7 mouse cellular contexts compared by ENCODE assay signal in the genomic region with DNA sequence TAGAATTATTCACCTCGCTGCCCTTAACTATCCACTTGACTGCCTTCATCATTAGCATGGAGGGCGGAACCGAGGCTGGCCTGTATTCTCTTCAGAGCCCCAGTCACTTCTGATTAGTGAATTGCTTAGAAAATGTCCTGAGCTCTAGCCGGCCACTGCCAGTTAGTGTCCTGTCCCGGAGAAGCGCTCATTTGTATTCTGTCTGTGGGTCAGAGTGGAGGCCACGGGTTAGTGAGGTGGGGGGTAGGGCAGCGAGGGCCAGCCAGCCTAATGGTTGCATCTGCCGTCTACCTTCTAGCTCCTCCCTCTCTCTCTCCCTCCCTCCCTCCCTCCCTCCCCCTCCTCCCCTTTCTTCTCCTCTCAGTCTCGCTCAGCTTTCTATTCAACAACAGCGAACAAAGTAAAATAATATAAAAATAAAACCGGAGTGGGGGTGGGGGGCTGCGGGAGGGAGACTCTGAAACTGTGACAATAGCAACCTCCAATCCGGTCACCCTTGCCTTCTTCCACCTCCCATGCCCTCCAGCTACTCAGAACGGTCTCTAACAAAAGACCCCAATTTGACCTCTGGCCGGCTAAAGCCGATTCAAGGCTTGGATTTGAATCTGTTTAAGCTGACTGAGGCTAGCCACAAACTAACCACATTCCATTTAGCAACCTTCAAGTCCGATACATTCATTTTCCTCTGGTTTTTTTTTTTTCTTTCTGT.
A peak's percentile ranks its signal among the peaks of the same experiment; 100 is the strongest.
DNase-seq lines count a peak whose midpoint lies in the region; ATAC-seq lines count a peak whose summit lies in the region.

No protein-coding gene starts in this region.

- peak overlapping the region; percentile 30 for H3K4me3 ChIP-seq in embryonic facial prominence, embryonic 12.5 days
- peak overlapping the region; percentile 32 for H3K4me3 ChIP-seq in hindbrain, embryonic 16.5 days (ENCODE audit: low read length)
- peak overlapping the region; percentile 35 for H3K4me3 ChIP-seq in midbrain, embryonic 16.5 days (ENCODE audit: low read depth, low read length)

- H3K36me3 ChIP-seq in embryonic facial prominence, embryonic 12.5 days, result no peaks in the 10 kb centered on the region
- no peaks in the 10 kb centered on the region for H3K36me3 ChIP-seq in hindbrain, embryonic 16.5 days (ENCODE audit: control insufficient read depth, insufficient read depth, low read length)
- H3K36me3 ChIP-seq in midbrain, embryonic 16.5 days (ENCODE audit: control insufficient read depth, insufficient read depth, low read length), result no peaks in the 10 kb centered on the region

- no peak overlapping the region for H3K27ac ChIP-seq in embryonic facial prominence, embryonic 12.5 days
- peak overlapping the region; percentile 25; the same call in 1 of the 2 replicates for H3K27ac ChIP-seq in hindbrain, embryonic 16.5 days (ENCODE audit: low read depth, low read length)
- H3K27ac ChIP-seq in midbrain, embryonic 16.5 days (ENCODE audit: low read length), result peak overlapping the region; percentile 26; the same call in 1 of the 2 replicates

- peak; percentile 75 for ATAC-seq in embryonic facial prominence, embryonic 12.5 days (ENCODE audit: insufficient number of reproducible peaks, insufficient read depth, low FRiP score, low TSS enrichment)
- peak; percentile 89 for ATAC-seq in hindbrain, embryonic 16.5 days
- ATAC-seq in midbrain, embryonic 16.5 days, result peak; percentile 89

- no peaks in the 10 kb centered on the region for H3K9me3 ChIP-seq in embryonic facial prominence, embryonic 12.5 days
- no peaks in the 10 kb centered on the region for H3K9me3 ChIP-seq in hindbrain, embryonic 16.5 days (ENCODE audit: control insufficient read depth, low read length)
- H3K9me3 ChIP-seq in midbrain, embryonic 16.5 days (replicated peaks; ENCODE audit: control insufficient read depth, low read length, poor library complexity, severe bottlenecking), result no peaks in the 10 kb centered on the region

- H3K4me2 ChIP-seq in embryonic facial prominence, embryonic 12.5 days (replicated peaks), result peak overlapping the region; percentile 39
- H3K4me2 ChIP-seq in hindbrain, embryonic 16.5 days (ENCODE audit: low read length), result peak overlapping the region; percentile 71
- peak overlapping the region; percentile 63 for H3K4me2 ChIP-seq in midbrain, embryonic 16.5 days (ENCODE audit: low read length)

- under 1% methylated on average over 18 of the region's 18 CpGs for WGBS in embryonic facial prominence, embryonic 12.5 days
- WGBS in hindbrain, embryonic 16.5 days, result 2% methylated on average over 18 of the region's 18 CpGs
- WGBS in midbrain, embryonic 16.5 days, result 2% methylated on average over 18 of the region's 18 CpGs

- intact Hi-C loops in left cerebral cortex, postnatal 4 days (cut with DNase I), result loop anchor here (5.0 kb wide), 1 partner anchor 155 kb away; a partner anchor contains a TSS

- no peaks in the 10 kb centered on the region for H3K27me3 ChIP-seq in embryonic facial prominence, embryonic 12.5 days
- H3K27me3 ChIP-seq in hindbrain, embryonic 16.5 days (replicated peaks; ENCODE audit: control insufficient read depth, insufficient read depth, low read length), result no peaks in the 10 kb centered on the region
- no peaks in the 10 kb centered on the region for H3K27me3 ChIP-seq in midbrain, embryonic 16.5 days (ENCODE audit: control insufficient read depth, insufficient read depth, low read depth, low read length)

- H3K4me1 ChIP-seq in embryonic facial prominence, embryonic 12.5 days, result peaks cover 3% of the 10 kb centered on the region; the same call in 1 of the 2 replicates
- no peaks in the 10 kb centered on the region; the same call in none of the 2 replicates for H3K4me1 ChIP-seq in hindbrain, embryonic 16.5 days (ENCODE audit: control insufficient read depth, insufficient read depth, low read depth, low read length)
- H3K4me1 ChIP-seq in midbrain, embryonic 16.5 days (ENCODE audit: control insufficient read depth, insufficient read depth, low read length), result peaks cover 12% of the 10 kb centered on the region

- 0 out of 2 replicates have a peak overlapping the region, but pooled peaks have one; percentile 36 for H3K9ac ChIP-seq in embryonic facial prominence, embryonic 12.5 days
- H3K9ac ChIP-seq in hindbrain, embryonic 16.5 days (ENCODE audit: low read depth, low read length), result peak overlapping the region; percentile 59
- H3K9ac ChIP-seq in midbrain, embryonic 16.5 days (ENCODE audit: low read depth, low read length), result peak overlapping the region; percentile 32; the same call in 1 of the 2 replicates

- peak; percentile 93 for DNase-seq in ES-CJ7 (ENCODE audit: low read depth, low spot score)
- peak; percentile 61 for DNase-seq in adrenal gland, postnatal 14 days
- DNase-seq in left cerebral cortex, postnatal 4 days, result peak; percentile 76
- DNase-seq in thymus, postnatal 36 days, result no peak

Comparison
In these comparisons a context has a peak if more than half of its experiments do, and no peak if none do; other contexts are left out.
1. DNase-seq: peak in ES-CJ7 (single experiment), adrenal gland, postnatal 14 days (single experiment) and left cerebral cortex, postnatal 4 days (single experiment); none in thymus, postnatal 36 days (0 of 2).
2. Peak in every context shown above with its lines, with median percentiles within 50 percentile points of each other: ATAC-seq, H3K4me2 ChIP-seq, H3K4me3 ChIP-seq and H3K9ac ChIP-seq.